Mouse (Mus musculus) urinary bladder, adult 2 months (tissue): Measurements from ENCODE around the gene Pln. TPM values are rescaled to one million over a fixed set of nuclear protein-coding genes. Genes with fewer than 3 reads are reported as not detected.
A peak's percentile ranks its signal among the peaks of the same experiment; 100 is the strongest.

Experiments
- DNase-seq: peaks from one replicate; pipeline ENCODE4 v3.0.0; 2022; ENCODE audit warnings: low spot score
- polyA plus RNA-seq: library from polyadenylated mRNA; depleted of rRNA; stranded (reverse); fragments of >200 nt; gene quantifications from 2 replicates; pipeline ENCODE4 v1.2.3, GENCODE M21; 2012; rRNA removed

Pln gene
- polyA plus RNA-seq, result 12.2 and 14.3 TPM in 2 replicates

DNA sequence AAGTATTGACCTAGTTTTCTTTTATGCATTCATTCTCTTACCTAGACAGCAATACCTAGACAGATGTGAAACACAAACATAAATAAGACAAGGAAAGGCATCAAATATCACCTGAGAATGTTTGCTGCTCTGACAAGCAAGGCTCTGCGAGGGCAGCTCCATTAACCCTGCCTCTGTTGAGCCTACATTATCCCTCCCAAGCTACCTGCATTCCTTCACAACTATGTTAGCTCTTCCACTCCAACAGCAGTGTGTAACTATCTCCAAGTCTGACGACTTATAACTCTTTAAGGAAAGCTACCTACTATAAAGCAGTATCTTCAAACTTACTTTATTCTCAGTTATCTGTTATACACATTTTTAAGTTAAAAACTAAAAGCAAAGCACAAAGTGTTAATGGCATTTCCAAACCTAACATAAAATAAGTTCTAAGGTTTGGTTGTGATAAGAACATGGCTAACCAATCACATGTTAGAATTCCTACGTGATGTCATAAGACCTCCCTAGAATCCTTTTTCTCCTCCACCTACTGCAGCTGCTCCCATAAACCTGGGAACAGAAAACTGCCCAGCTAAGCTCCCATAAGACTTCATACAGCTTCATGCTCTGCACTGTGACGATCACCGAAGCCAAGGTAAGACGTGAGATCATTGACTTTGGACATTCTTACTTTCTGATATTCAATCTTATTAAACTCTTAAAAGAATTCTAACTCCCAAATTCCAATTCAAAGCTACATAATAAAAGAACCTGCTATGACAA lies at the start of gene Pln:
Gene Pln (plus strand): TSS at position 506 of the 762 bp plus-strand sequence.
- no peak for DNase-seq

DNA sequence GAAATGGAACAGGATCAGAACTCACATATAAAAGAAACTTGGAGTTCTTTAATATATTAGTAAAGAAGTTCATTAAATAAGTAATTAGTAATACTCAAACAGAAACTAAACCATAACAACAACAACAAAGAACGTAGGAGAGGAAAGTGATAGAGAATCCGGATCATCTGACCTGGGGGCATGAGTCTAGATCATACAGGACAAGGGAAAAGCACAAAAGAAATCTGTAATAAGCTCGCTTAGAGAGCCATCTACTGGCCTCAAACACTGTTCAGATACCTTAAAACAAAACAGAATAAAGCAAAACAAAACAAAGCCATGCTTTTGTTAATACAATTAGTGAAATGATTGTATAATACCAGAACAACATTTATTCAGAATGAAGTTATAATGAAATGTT lies 31.6 kb upstream of the Pln start:
- DNase-seq, result no peak

GRCm38 (mm10) chr10:53306674-53307073 lies 30.8 kb upstream of the Pln start:
- no peak for DNase-seq

- DNase-seq, result no peak
Observed at GRCm38 (mm10) chr10:53323367-53323766, 14.1 kb upstream of the Pln start.

- DNase-seq, result no peak
Observed at GRCm38 (mm10) chr10:53324663-53325062, 12.8 kb upstream of the Pln start.

GRCm38 (mm10) chr10:53326367-53326766 lies 11.1 kb upstream of the Pln start:
- DNase-seq, result no peak

- DNase-seq, result no peak
Observed at GRCm38 (mm10) chr10:53329257-53329656, 8.2 kb upstream of the Pln start.

GRCm38 (mm10) chr10:53332752-53333151 lies 4.7 kb upstream of the Pln start:
- DNase-seq, result no peak

- DNase-seq, result no peak
Observed at GRCm38 (mm10) chr10:53335266-53335665, 2.2 kb upstream of the Pln start.

- DNase-seq, result no peak
Observed at GRCm38 (mm10) chr10:53335974-53336373, 1.5 kb upstream of the Pln start.

DNA sequence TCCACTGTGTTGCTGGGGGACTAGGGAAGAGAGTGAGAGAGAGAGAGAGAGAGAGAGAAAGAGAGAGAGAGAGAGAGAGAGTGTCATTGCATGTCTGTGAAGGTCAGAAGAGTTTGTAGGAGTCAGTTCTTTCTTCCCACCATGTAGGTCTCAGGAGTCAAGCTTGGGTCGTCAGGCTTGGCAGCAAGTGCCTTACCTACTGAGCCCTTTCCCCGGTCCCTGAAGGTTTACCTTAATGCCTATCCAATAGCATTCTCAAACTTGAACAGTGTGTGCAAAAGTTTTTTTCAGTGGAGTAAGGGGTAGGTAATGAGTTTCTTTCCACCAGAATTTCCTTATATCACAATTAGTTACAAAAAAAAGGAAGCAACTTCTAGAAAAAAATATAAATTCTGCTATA lies 1.6 kb downstream of the Pln start:
- DNase-seq, result no peak

GRCm38 (mm10) chr10:53341288-53341965 lies 4.0 kb downstream of the Pln start:
- no peak for DNase-seq

DNA sequence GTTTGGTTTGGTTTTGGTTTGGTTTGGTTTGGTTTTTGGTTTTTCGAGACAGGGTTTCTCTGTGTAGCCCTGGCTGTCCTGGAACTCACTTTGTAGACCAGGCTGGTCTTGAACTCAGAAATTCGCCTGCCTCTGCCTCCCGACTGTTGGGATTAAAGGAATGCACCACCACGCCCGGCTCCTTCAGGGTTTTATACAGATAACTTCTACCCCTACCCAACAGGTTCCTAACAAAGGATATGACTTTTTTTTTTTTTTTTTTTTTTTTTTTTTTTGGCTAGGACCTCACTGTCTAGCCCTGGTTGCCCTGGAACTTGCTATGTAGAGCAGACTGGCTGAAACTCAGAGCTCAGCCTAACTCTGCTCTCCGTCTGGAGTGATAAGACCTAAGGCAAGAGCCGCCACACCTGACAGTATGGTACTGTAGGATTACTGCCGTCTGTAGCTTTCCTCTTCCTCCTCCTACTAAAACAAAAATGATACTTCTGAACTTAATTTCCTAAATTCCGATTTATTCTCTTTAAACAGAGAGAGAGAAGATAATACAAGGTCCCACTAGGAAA lies 4.8 kb downstream of the Pln start:
- DNase-seq, result no peak

- DNase-seq, result no peak
Observed at GRCm38 (mm10) chr10:53343384-53343783, 5.9 kb downstream of the Pln start.

- DNase-seq, result no peak
Observed at GRCm38 (mm10) chr10:53343865-53344264, 6.4 kb downstream of the Pln start.

DNA sequence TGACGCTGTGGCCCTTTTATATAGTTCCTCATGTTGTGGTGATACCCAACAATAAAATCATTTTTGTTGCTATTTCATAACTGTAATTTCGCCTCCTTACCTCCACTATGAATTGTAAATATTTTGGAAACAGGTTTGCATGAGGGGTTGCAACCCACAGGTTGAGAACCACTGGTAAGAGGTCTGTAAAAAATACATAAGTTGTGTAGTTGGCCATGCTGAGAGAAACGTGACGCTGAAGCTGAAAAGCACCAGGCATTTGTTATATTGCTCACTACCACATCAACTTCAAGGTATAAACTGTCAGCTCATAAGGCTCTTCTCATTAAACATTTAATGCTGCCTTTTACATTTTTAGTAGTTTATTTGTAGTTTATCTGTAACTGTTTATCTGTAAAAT lies 8.0 kb downstream of the Pln start:
- DNase-seq, result no peak

GRCm38 (mm10) chr10:53346506-53346905 lies 9.0 kb downstream of the Pln start:
- DNase-seq, result no peak

DNA sequence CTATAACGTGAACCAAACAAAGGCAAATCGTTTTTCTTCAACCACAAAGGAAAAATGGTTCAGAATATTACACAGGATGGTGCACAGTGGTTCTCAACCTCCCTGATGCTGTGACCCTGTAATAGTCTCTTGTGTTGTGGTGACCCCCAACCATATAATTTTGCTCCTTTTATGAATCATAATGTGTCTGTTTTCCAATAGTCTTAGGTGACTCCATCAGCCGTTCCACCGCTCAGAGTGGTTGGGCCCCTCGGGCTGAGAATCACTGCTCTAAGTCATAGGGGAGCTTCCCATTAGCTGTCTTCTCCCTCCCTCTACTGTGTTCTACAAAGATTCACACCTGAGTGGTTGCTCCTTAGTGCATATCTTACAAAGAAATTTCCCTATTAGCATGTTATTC lies 9.4 kb downstream of the Pln start:
- no peak for DNase-seq

GRCm38 (mm10) chr10:53347787-53348755 lies 10.6 kb downstream of the Pln start:
- peak; percentile 22 for DNase-seq

- DNase-seq, result no peak
Observed at GRCm38 (mm10) chr10:53349254-53349653, 11.8 kb downstream of the Pln start.

- no peak for DNase-seq
Observed at GRCm38 (mm10) chr10:53353665-53354064, 16.2 kb downstream of the Pln start.

- no peak for DNase-seq
Observed at GRCm38 (mm10) chr10:53359016-53359415, 21.5 kb downstream of the Pln start.
